Mouse (Mus musculus) T-helper 2 cell (primary cell): Measurements from ENCODE around the gene Ephb3.

Experiments used
- in situ Hi-C: fragments of 300-600 bp; cut with MboI, MseI; formaldehyde crosslinking; loops from one replicate; pipeline ENCODE4 v1.15.1; 2025; ENCODE audit warnings: high pct_unique_total_duplicates

Gene Ephb3

GRCm38 (mm10) chr16:21205093-21205886 lies 735 bp downstream of the Ephb3 start:
- in situ Hi-C loops = no loop called here

GRCm38 (mm10) chr16:21208001-21208565 lies 3.5 kb downstream of the Ephb3 start:
- in situ Hi-C loops = no loop called here

GRCm38 (mm10) chr16:21209290-21209689 lies 4.7 kb downstream of the Ephb3 start:
- in situ Hi-C loops = no loop called here

GRCm38 (mm10) chr16:21210204-21210603 lies 5.6 kb downstream of the Ephb3 start:
- in situ Hi-C loops = no loop called here

- in situ Hi-C loops = no loop called here
Measured at GRCm38 (mm10) chr16:21210667-21211338, 6.2 kb downstream of the Ephb3 start.

- in situ Hi-C loops = no loop called here
Measured at GRCm38 (mm10) chr16:21211501-21211900, 6.9 kb downstream of the Ephb3 start.

GRCm38 (mm10) chr16:21212369-21212768 lies 7.8 kb downstream of the Ephb3 start:
- in situ Hi-C loops = no loop called here

- in situ Hi-C loops = no loop called here
Measured at GRCm38 (mm10) chr16:21213939-21214338, 9.4 kb downstream of the Ephb3 start.

GRCm38 (mm10) chr16:21214803-21215202 lies 10.2 kb downstream of the Ephb3 start:
- in situ Hi-C loops = loop anchor here (5.0 kb wide), 1 partner anchor 37 kb away; no protein-coding TSS in a partner anchor

GRCm38 (mm10) chr16:21216047-21216446 lies 11.5 kb downstream of the Ephb3 start:
- in situ Hi-C loops = loop anchor here (5.0 kb wide), 1 partner anchor 36 kb away; no protein-coding TSS in a partner anchor

- in situ Hi-C loops = loop anchor here (5.0 kb wide), 1 partner anchor 35 kb away; no protein-coding TSS in a partner anchor
Measured at GRCm38 (mm10) chr16:21217233-21217632, 12.7 kb downstream of the Ephb3 start.

GRCm38 (mm10) chr16:21219656-21220055 lies 15.1 kb downstream of the Ephb3 start:
- in situ Hi-C loops = loop anchor here (5.0 kb wide), 1 partner anchor 33 kb away; no protein-coding TSS in a partner anchor

GRCm38 (mm10) chr16:21223038-21223437 lies 18.5 kb downstream of the Ephb3 start:
- in situ Hi-C loops = no loop called here

GRCm38 (mm10) chr16:21224648-21225240 lies 20.2 kb downstream of the Ephb3 start:
- in situ Hi-C loops = no loop called here

- in situ Hi-C loops = no loop called here
Measured at GRCm38 (mm10) chr16:21226629-21227028, 22.1 kb downstream of the Ephb3 start.

GRCm38 (mm10) chr16:21235135-21235534 lies 30.6 kb downstream of the Ephb3 start:
- in situ Hi-C loops = no loop called here

GRCm38 (mm10) chr16:21238722-21239121 lies 34.2 kb downstream of the Ephb3 start:
- in situ Hi-C loops = no loop called here

GRCm38 (mm10) chr16:21240547-21240946 lies 36.0 kb downstream of the Ephb3 start:
- in situ Hi-C loops = no loop called here

GRCm38 (mm10) chr16:21241030-21241429 lies 36.5 kb downstream of the Ephb3 start:
- in situ Hi-C loops = no loop called here

GRCm38 (mm10) chr16:21242946-21243345 lies 38.4 kb downstream of the Ephb3 start:
- in situ Hi-C loops = no loop called here

- in situ Hi-C loops = no loop called here
Measured at GRCm38 (mm10) chr16:21244803-21245202, 40.2 kb downstream of the Ephb3 start.

GRCm38 (mm10) chr16:21245387-21245786 lies 40.8 kb downstream of the Ephb3 start:
- in situ Hi-C loops = no loop called here
